Mouse (Mus musculus) lung, adult 2 months (tissue): ENCODE results near the gene Jade2. TPM values are rescaled to one million over a fixed set of nuclear protein-coding genes. Genes with fewer than 3 reads are reported as not detected.
"Not testable (repeated sequence)": the region's sequence is repeated elsewhere in the genome, so short reads cannot be mapped to it uniquely, and the experiment has no call there.

Experiments
- DNase-seq: peaks from one replicate; pipeline ENCODE4 v3.0.0; 2022
- H3K4me1 ChIP-seq: fragments of 200-500 bp; 2 replicates; pipeline ENCODE4 v1.6.1; 2011; ENCODE audit warnings: low read length; ENCODE audit not compliant: control insufficient read depth, insufficient read depth
- H3K4me3 ChIP-seq: fragments of 200-500 bp; replicated peaks from 2 replicates; pipeline ENCODE3; 2011; ENCODE audit warnings: low read depth, mild to moderate bottlenecking, control low read depth, low read length; ENCODE audit errors: extremely low read depth
- CTCF ChIP-seq: fragments of 200-500 bp; IDR thresholded peaks from 2 replicates; pipeline ENCODE4 v1.5.1; 2011; ENCODE audit warnings: mild to moderate bottlenecking, low read length, control low read depth; ENCODE audit not compliant: insufficient read depth
- POLR2A ChIP-seq: fragments of 200-500 bp; IDR thresholded peaks from 2 replicates; pipeline ENCODE4 v1.6.1; 2011; ENCODE audit warnings: low read depth, mild to moderate bottlenecking, control low read depth, low read length, borderline replicate concordance; ENCODE audit errors: extremely low read depth
- WGBS: fragments of 180-500 bp; shearing (Covaris S2); methylation state at CpG from one replicate; pipeline ENCODE4 v1.1.7; 2018; 5-methylcytosine and 5-hydroxymethylcytosine counted together
- polyA plus RNA-seq: library from polyadenylated mRNA; depleted of rRNA; stranded (reverse); fragments of >200 nt; gene quantifications from 2 replicates; pipeline ENCODE4 v1.2.3, GENCODE M21; 2012

Gene Jade2
- polyA plus RNA-seq, 1 experiment, result 23.6 TPM

GRCm38 (mm10) chr11:51809632-51810224, 47.7 kb downstream of the Jade2 start:
- WGBS, result 59% methylated on average over 6 of the region's 6 CpGs
- no peak for DNase-seq
- no peaks in the 10 kb centered on the region for H3K4me1 ChIP-seq
- no peak overlapping the region for H3K4me3 ChIP-seq
- TF ChIP-seq POLR2A (no peak), CTCF (no peak)

DNA sequence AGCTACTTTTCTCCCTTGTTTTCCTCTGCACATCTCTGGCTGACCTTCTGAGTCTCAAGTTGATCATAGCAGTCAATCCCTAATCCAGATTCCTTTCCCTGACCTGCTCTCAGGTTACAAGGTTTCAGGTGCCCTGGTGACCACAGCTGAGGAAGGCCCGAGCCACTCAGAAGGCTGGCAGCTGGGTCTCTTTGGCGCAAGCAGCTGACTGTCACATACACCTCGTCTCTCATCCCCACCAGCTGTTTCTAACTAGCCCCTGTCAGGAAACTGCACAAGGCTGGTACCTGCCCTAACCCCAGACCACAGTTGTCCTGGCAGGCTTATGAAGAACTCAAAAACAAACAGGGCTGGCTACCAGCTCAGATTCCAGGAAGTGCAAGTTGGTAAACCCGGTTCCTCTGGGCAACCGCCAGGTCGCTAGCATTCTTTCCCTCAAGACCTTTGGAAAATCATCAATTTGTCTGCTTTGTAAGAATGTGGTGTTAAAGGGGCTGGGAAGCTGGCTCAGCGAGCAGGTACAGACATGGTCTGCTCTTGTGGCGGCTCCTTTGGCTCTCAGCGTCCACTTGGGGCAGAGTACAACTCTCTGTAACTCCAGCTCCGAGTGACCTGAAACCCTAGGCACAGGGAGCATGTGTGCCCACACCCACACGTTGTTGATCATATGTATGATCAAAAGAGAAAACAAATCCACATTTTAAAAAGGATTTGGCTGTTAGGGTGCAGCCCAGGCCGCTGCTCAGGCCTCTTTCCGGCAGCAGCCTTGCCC, 50.2 kb downstream of the Jade2 start:
- WGBS, result 38% methylated on average over 13 of the region's 13 CpGs
- Histone ChIP-seq H3K4me1 (no peaks in the 10 kb centered on the region), H3K4me3 (no peak overlapping the region)
- DNase-seq, result peak; percentile 38
- TF ChIP-seq POLR2A, result no peak
- no peak for TF ChIP-seq CTCF

DNA sequence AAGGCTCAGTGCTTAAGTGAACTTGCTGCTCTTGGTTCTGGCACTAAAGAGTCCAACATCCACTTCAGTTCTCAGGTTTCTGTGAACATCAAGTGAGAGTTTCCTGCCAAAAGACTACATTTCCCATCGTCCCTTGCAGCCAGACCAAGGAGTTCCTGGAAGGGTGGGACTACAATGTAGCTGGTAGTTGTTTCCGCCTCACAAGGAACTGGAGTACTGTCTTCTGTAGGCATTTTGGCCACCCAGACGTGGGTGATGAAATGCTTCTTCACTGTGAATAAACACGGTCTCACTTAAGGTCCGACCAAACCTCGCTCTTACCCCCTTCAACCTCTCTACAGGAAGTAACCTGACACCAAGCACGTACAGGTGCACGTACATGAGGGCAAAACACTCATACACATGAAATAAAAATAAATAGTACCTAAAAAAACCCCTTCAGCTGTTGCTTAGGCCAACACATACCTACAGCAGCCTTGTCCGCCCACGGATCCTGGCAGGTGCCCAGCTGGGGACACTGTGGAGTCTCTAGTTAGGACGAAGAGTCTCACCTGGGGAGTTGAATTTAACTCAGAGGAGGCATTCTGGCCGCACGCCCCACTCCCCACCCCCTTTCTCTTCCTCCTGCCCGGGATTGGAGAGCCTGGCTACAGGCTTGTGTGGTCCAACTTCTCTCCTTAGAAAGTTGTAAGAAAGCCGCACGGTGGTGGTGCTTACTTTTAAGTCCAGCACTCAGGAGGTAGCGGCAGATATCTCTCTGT, 52.1 kb downstream of the Jade2 start:
- TF ChIP-seq CTCF (no peak), POLR2A (0 out of 2 replicates have a peak, but pooled peaks have one; percentile 21)
- Histone ChIP-seq H3K4me3 (peak overlapping the region; percentile 75), H3K4me1 (0 out of 2 replicates have a peak, but pooled peaks cover 2% of the 10 kb centered on the region)
- WGBS, result 19% methylated on average over 17 of the region's 17 CpGs
- peak; percentile 68 for DNase-seq

DNA sequence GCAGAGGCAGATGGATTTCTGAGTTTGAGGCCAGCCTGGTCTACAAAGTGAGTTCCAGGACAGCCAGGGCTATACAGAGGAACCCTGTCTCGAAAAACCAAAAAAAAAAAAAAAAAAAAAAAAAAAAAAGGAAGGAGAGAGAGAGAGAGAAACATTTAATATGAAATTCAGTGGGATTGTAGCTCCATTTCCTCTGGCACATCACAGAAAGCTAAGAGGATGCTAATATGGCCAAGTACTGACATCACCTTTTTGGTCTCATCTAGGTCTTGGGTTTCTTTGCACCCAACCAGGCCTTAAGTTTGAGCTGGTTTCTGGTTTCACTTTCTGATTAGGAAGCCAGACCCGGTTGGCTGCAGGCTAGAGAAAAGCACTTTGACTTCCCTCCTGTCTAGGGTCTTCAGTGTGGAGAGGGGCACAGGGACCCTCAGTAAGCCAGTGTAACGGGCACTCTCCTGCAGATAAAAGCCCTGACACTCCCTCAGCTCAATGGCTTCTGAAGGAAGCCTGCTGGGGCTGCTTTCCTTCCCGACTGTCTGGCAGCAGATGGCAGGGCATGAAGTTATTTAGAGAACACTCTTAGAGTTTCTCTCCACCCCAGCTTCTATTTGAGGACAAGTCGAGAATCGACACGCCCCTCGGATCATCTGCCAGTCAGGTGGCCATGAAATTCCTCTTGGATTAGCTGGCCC, 56.7 kb downstream of the Jade2 start:
- TF ChIP-seq POLR2A (no peak), CTCF (no peak)
- H3K4me1 ChIP-seq, result 0 out of 2 replicates have a peak, but pooled peaks cover 2% of the 10 kb centered on the region
- H3K4me3 ChIP-seq, result no peak overlapping the region
- WGBS, result 25% methylated on average over 7 of the region's 8 CpGs
- DNase-seq, result no peak

DNA sequence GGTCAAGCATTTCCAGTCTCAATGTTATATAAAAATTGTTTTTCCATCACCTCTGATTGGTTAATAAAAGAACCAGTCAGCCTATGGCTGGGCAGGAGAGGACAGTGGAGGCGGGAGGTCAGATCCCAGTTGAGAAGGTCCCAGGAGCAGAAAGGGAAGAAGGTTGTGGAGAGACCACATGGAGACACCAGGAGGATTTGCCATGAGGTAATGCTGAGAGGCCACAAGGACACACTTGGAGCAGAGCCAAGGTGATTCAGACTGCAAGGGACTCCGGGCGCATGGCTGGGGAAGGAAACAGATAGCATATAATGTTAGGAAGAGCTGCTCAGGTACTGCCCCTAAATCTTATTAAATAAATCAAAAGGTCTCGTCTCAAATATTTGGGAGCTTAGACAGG, 61.2 kb downstream of the Jade2 start:
- no peak for TF ChIP-seq CTCF
- no peak for TF ChIP-seq POLR2A
- 42% methylated on average over 4 of the region's 4 CpGs for WGBS
- 0 out of 2 replicates have a peak, but pooled peaks cover 2% of the 10 kb centered on the region for H3K4me1 ChIP-seq
- H3K4me3 ChIP-seq, result no peak overlapping the region
- no peak for DNase-seq

GRCm38 (mm10) chr11:51790662-51791061, 66.8 kb downstream of the Jade2 start:
- no peak overlapping the region for H3K4me3 ChIP-seq
- no peak for DNase-seq

GRCm38 (mm10) chr11:51789735-51790134, 67.7 kb downstream of the Jade2 start:
- DNase-seq, H3K4me3 ChIP-seq, H3K4me1 ChIP-seq: not testable (repeated sequence)
- 82% methylated on average over 4 of the region's 4 CpGs for WGBS

More at GRCm38 (mm10) chr11:51790662-51791061, 66.8 kb downstream of the Jade2 start:
- WGBS, result 97% methylated on average over 7 of the region's 7 CpGs
- no peak for TF ChIP-seq POLR2A
- no peak for TF ChIP-seq CTCF
- no peaks in the 10 kb centered on the region for H3K4me1 ChIP-seq

DNA sequence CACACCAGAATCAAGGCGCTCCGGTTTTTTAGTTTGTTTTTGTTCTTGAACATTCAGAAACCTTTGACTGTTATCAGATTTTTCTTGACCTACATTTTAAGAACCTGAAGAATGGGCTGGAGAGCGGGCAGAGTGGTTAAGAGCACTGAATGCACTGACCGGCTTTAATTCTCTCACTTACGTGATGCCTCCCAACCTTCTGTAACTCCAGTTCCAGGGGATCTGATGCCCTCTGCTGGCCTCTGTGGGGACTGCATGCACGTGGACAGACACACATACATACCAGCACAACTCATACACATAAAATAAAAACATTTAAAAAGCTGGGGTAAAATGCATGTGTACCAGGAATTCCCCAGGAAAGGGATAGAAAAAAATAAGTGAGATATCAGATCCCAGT, 71.5 kb downstream of the Jade2 start:
- Histone ChIP-seq H3K4me1 (no peaks in the 10 kb centered on the region), H3K4me3 (no peak overlapping the region)
- DNase-seq, result peak; percentile 81
- no peak for TF ChIP-seq POLR2A
- peak; percentile 78 for TF ChIP-seq CTCF
- 77% methylated on average over 6 of the region's 6 CpGs for WGBS

DNA sequence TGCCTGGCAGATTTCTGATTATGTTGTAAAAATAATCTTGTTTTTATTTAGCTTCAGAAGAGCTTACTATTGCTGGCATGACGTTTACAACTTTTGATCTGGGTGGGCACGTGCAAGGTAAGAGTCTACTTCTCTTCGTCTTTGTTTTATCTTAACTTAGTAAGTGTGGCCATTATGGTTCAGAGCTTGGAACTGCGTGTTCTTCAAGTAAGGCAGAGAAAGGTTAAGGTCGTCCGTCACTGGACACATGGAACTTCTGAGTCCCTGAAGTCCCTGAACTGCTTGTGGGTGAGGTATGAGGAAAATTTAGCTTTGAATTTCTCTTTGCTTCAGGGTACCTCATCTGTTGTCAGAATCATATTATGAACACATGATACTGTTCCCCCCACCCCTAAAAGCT, 74.7 kb downstream of the Jade2 start:
- TF ChIP-seq POLR2A (no peak), CTCF (no peak)
- DNase-seq, result no peak
- WGBS, result 92% methylated on average over 6 of the region's 6 CpGs
- Histone ChIP-seq H3K4me3 (no peak overlapping the region), H3K4me1 (no peaks in the 10 kb centered on the region)
